Mouse (Mus musculus): ENCODE results near the gene Crim1. TPM values are rescaled to one million over a fixed set of nuclear protein-coding genes. Genes with fewer than 3 reads are reported as not detected.

Gene Crim1
- total RNA-seq, 2 experiments from 2014 or later, result 0.84 TPM; not detected in 1

- no peak for ATAC-seq (replicated peaks; ENCODE audit: low FRiP score, poor library complexity, severe bottlenecking)
Observed at GRCm38 (mm10) chr17:78317381-78317780, 117.3 kb downstream of the Crim1 start.

- no peak for ATAC-seq (replicated peaks; ENCODE audit: low FRiP score, poor library complexity, severe bottlenecking)
Observed at GRCm38 (mm10) chr17:78318810-78319209, 118.8 kb downstream of the Crim1 start.

GRCm38 (mm10) chr17:78321216-78321835 lies 121.3 kb downstream of the Crim1 start:
- no peak for ATAC-seq (replicated peaks; ENCODE audit: low FRiP score, poor library complexity, severe bottlenecking)

- ATAC-seq (replicated peaks; ENCODE audit: low FRiP score, poor library complexity, severe bottlenecking), result no peak
Observed at GRCm38 (mm10) chr17:78322369-78323335, 122.6 kb downstream of the Crim1 start.

- ATAC-seq (replicated peaks; ENCODE audit: low FRiP score, poor library complexity, severe bottlenecking), result no peak
Observed at GRCm38 (mm10) chr17:78325761-78326332, 125.8 kb downstream of the Crim1 start.

GRCm38 (mm10) chr17:78326381-78326780 lies 126.3 kb downstream of the Crim1 start:
- ATAC-seq (replicated peaks; ENCODE audit: low FRiP score, poor library complexity, severe bottlenecking), result no peak

GRCm38 (mm10) chr17:78327187-78327586 lies 127.1 kb downstream of the Crim1 start:
- ATAC-seq (replicated peaks; ENCODE audit: low FRiP score, poor library complexity, severe bottlenecking), result no peak

GRCm38 (mm10) chr17:78328287-78328686 lies 128.2 kb downstream of the Crim1 start:
- ATAC-seq (replicated peaks; ENCODE audit: low FRiP score, poor library complexity, severe bottlenecking), result peak; percentile 86

GRCm38 (mm10) chr17:78331438-78331837 lies 131.4 kb downstream of the Crim1 start:
- no peak for ATAC-seq (replicated peaks; ENCODE audit: low FRiP score, poor library complexity, severe bottlenecking)

GRCm38 (mm10) chr17:78333275-78333674 lies 133.2 kb downstream of the Crim1 start:
- ATAC-seq (replicated peaks; ENCODE audit: low FRiP score, poor library complexity, severe bottlenecking), result no peak

- no peak for ATAC-seq (replicated peaks; ENCODE audit: low FRiP score, poor library complexity, severe bottlenecking)
Observed at GRCm38 (mm10) chr17:78335250-78335649, 135.2 kb downstream of the Crim1 start.

- ATAC-seq (replicated peaks; ENCODE audit: low FRiP score, poor library complexity, severe bottlenecking), result no peak
Observed at GRCm38 (mm10) chr17:78343688-78344087, 143.6 kb downstream of the Crim1 start.

- no peak for ATAC-seq (replicated peaks; ENCODE audit: low FRiP score, poor library complexity, severe bottlenecking)
Observed at GRCm38 (mm10) chr17:78347111-78347801, 147.2 kb downstream of the Crim1 start.

- ATAC-seq (replicated peaks; ENCODE audit: low FRiP score, poor library complexity, severe bottlenecking), result no peak
Observed at GRCm38 (mm10) chr17:78351676-78352499, 151.8 kb downstream of the Crim1 start.

GRCm38 (mm10) chr17:78352500-78352855 lies 152.4 kb downstream of the Crim1 start:
- no peak for ATAC-seq (replicated peaks; ENCODE audit: low FRiP score, poor library complexity, severe bottlenecking)

GRCm38 (mm10) chr17:78354411-78354810 lies 154.4 kb downstream of the Crim1 start:
- no peak for ATAC-seq (replicated peaks; ENCODE audit: low FRiP score, poor library complexity, severe bottlenecking)

GRCm38 (mm10) chr17:78354871-78355270 lies 154.8 kb downstream of the Crim1 start:
- no peak for ATAC-seq (replicated peaks; ENCODE audit: low FRiP score, poor library complexity, severe bottlenecking)

GRCm38 (mm10) chr17:78355611-78356010 lies 155.6 kb downstream of the Crim1 start:
- ATAC-seq (replicated peaks; ENCODE audit: low FRiP score, poor library complexity, severe bottlenecking), result no peak

- no peak for ATAC-seq (replicated peaks; ENCODE audit: low FRiP score, poor library complexity, severe bottlenecking)
Observed at GRCm38 (mm10) chr17:78357753-78358152, 157.7 kb downstream of the Crim1 start.

Measured in erythroid progenitor cell, adult 5-6 weeks (primary cell).